Mouse (Mus musculus): ENCODE measurements around the gene Ccnt1. TPM values are rescaled to one million over a fixed set of nuclear protein-coding genes. Genes with fewer than 3 reads are reported as not detected.

Gene Ccnt1
- polyA plus RNA-seq, 1 experiment from 2014 or later: 61.4 TPM

GRCm38 (mm10) chr15:98535921-98536320 lies 34.8 kb downstream of the Ccnt1 start:
- H3K4me2 ChIP-seq (ENCODE audit: low read depth, low read length): no peak overlapping the region
- DNase-seq (ENCODE audit: low spot score) (no peak), ATAC-seq (replicated peaks; ENCODE audit: insufficient number of reproducible peaks, low FRiP score, low TSS enrichment, low read depth) (no peak)
- H3K27me3 ChIP-seq (ENCODE audit: control insufficient read depth, insufficient read depth, low read length): no peaks in the 10 kb centered on the region
- no peak overlapping the region for H3K4me3 ChIP-seq (ENCODE audit: low read depth, low read length)
- no peak overlapping the region for H3K27ac ChIP-seq (replicated peaks; ENCODE audit: low read depth, low read length)
- H3K9me3 ChIP-seq (replicated peaks; ENCODE audit: control insufficient read depth, low read length): no peaks in the 10 kb centered on the region
- WGBS: 81% methylated on average over 4 of the region's 4 CpGs
- H3K36me3 ChIP-seq (replicated peaks; ENCODE audit: control insufficient read depth, insufficient read depth, low read depth, low read length): peaks cover 8% of the 10 kb centered on the region
- no peaks in the 10 kb centered on the region for H3K4me1 ChIP-seq (ENCODE audit: control insufficient read depth, insufficient read depth, low read length)
- no peak overlapping the region for H3K9ac ChIP-seq (replicated peaks; ENCODE audit: low read length)

DNA sequence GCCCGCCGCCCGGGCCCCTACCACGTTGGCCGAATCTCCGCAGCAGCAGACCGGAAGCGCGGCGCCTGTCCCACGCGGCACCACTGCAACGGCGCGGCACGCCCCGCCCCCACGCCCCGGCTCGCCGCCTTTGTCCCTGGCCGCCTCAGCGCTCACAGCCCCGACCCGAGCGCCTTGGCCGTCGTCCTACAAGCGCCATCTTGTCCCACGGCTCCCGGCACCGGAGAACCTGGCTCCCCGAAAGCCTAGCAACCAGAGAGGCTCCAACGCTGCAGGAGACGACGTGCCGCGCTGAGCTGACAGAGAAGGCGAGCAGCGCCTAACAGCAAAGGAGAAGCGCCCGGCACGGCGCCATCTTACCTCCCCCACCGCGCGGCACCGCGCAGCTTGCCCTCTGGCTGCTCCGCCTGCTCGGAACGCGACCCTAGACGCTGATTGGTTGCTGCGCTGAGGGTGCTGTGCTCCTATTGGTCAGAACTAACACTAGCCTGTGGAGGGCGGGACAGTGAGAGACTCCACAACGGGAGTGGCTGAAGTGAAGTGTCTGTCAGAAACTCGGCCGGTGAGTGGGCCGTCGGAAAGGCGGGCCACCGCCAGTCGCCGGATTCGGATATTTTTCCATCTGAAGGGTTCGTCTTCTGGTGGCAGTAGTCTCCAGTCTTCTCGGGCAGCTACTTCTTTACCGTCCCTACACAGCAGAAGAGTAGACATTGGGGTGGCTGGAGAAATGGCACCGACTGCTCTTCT lies 36.7 kb downstream of the Ccnt1 start, which contains the start of gene Kansl2:
Gene Kansl2, minus strand, starts transcription at position 384 of the 747 bp plus-strand sequence.
- DNase-seq (ENCODE audit: low spot score): peak; percentile 99
- Histone ChIP-seq H3K4me2 (ENCODE audit: low read depth, low read length) (peak within 1 kb of the TSS; percentile 61), H3K36me3 (replicated peaks; ENCODE audit: control insufficient read depth, insufficient read depth, low read depth, low read length) (peaks cover 9% of the 10 kb centered on the region), H3K27me3 (ENCODE audit: control insufficient read depth, insufficient read depth, low read length) (no peaks in the 10 kb centered on the region), H3K9me3 (replicated peaks; ENCODE audit: control insufficient read depth, low read length) (no peaks in the 10 kb centered on the region), H3K9ac (replicated peaks; ENCODE audit: low read length) (peak within 1 kb of the TSS; percentile 96), H3K4me3 (ENCODE audit: low read depth, low read length) (peak within 1 kb of the TSS; percentile 81), H3K4me1 (ENCODE audit: control insufficient read depth, insufficient read depth, low read length) (no peaks in the 10 kb centered on the region), H3K27ac (replicated peaks; ENCODE audit: low read depth, low read length) (peak within 1 kb of the TSS; percentile 94)
- peak; percentile 100 for ATAC-seq (replicated peaks; ENCODE audit: insufficient number of reproducible peaks, low FRiP score, low TSS enrichment, low read depth)
- WGBS: under 1% methylated on average over 67 of the region's 70 CpGs

- DNase-seq (ENCODE audit: low spot score): no peak
- no peaks in the 10 kb centered on the region for H3K4me1 ChIP-seq (ENCODE audit: control insufficient read depth, insufficient read depth, low read length)
- H3K9ac ChIP-seq (replicated peaks; ENCODE audit: low read length): peak overlapping the region; percentile 96
- H3K4me3 ChIP-seq (ENCODE audit: low read depth, low read length): peak overlapping the region; percentile 81
- no peak for ATAC-seq (replicated peaks; ENCODE audit: insufficient number of reproducible peaks, low FRiP score, low TSS enrichment, low read depth)
- 0 out of 2 replicates have a peak overlapping the region, but pooled peaks have one; percentile 10 for H3K27ac ChIP-seq (replicated peaks; ENCODE audit: low read depth, low read length)
- H3K27me3 ChIP-seq (ENCODE audit: control insufficient read depth, insufficient read depth, low read length): no peaks in the 10 kb centered on the region
- H3K4me2 ChIP-seq (ENCODE audit: low read depth, low read length): peak overlapping the region; percentile 61
- no peaks in the 10 kb centered on the region for H3K9me3 ChIP-seq (replicated peaks; ENCODE audit: control insufficient read depth, low read length)
- under 1% methylated on average over 18 of the region's 18 CpGs for WGBS
- H3K36me3 ChIP-seq (replicated peaks; ENCODE audit: control insufficient read depth, insufficient read depth, low read depth, low read length): peaks cover 5% of the 10 kb centered on the region
Observed at GRCm38 (mm10) chr15:98533035-98533531, 37.6 kb downstream of the Ccnt1 start.

- Histone ChIP-seq H3K9ac (replicated peaks; ENCODE audit: low read length) (peak overlapping the region; percentile 96), H3K4me1 (ENCODE audit: control insufficient read depth, insufficient read depth, low read length) (no peaks in the 10 kb centered on the region), H3K4me2 (ENCODE audit: low read depth, low read length) (peak overlapping the region; percentile 61), H3K36me3 (replicated peaks; ENCODE audit: control insufficient read depth, insufficient read depth, low read depth, low read length) (peaks cover 12% of the 10 kb centered on the region), H3K27me3 (ENCODE audit: control insufficient read depth, insufficient read depth, low read length) (no peaks in the 10 kb centered on the region), H3K9me3 (replicated peaks; ENCODE audit: control insufficient read depth, low read length) (no peaks in the 10 kb centered on the region), H3K4me3 (ENCODE audit: low read depth, low read length) (peak overlapping the region; percentile 81), H3K27ac (replicated peaks; ENCODE audit: low read depth, low read length) (no peak overlapping the region)
- DNase-seq (ENCODE audit: low spot score) (peak; percentile 24), ATAC-seq (replicated peaks; ENCODE audit: insufficient number of reproducible peaks, low FRiP score, low TSS enrichment, low read depth) (no peak)
- 39% methylated on average over 5 of the region's 5 CpGs for WGBS
Observed at GRCm38 (mm10) chr15:98532281-98532680, 38.4 kb downstream of the Ccnt1 start.

DNA sequence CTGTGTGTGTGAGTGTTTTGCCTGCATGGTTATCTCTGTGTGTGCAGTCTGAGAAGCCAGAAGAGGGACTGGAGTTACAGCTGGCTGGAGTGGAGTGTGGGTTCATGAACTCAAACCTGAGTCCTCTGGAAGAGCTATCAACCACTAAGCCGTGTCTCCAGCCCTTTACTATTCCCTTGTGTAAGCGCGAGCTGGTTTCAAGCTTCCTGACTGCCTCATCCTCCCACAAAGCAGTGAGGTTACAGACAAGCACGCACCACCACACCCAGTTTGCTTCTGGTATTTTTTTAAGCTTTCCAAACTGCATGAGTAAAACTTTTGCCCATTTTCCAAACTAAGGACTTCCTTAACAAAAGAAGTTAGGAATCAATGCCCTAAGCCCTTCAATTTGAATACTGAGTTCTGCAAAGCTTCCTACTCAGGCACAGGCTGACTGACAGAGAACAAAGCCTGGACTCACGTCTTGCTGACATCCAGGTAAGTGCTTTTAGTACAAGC lies 42.6 kb downstream of the Ccnt1 start:
- Histone ChIP-seq H3K9me3 (replicated peaks; ENCODE audit: control insufficient read depth, low read length) (no peaks in the 10 kb centered on the region), H3K27me3 (ENCODE audit: control insufficient read depth, insufficient read depth, low read length) (no peaks in the 10 kb centered on the region), H3K4me3 (ENCODE audit: low read depth, low read length) (no peak overlapping the region), H3K27ac (replicated peaks; ENCODE audit: low read depth, low read length) (no peak overlapping the region), H3K36me3 (replicated peaks; ENCODE audit: control insufficient read depth, insufficient read depth, low read depth, low read length) (peaks cover 20% of the 10 kb centered on the region), H3K4me2 (ENCODE audit: low read depth, low read length) (no peak overlapping the region), H3K4me1 (ENCODE audit: control insufficient read depth, insufficient read depth, low read length) (no peaks in the 10 kb centered on the region), H3K9ac (replicated peaks; ENCODE audit: low read length) (no peak overlapping the region)
- ATAC-seq (replicated peaks; ENCODE audit: insufficient number of reproducible peaks, low FRiP score, low TSS enrichment, low read depth) (no peak), DNase-seq (ENCODE audit: low spot score) (no peak)
- 87% methylated on average over 5 of the region's 5 CpGs for WGBS

DNA sequence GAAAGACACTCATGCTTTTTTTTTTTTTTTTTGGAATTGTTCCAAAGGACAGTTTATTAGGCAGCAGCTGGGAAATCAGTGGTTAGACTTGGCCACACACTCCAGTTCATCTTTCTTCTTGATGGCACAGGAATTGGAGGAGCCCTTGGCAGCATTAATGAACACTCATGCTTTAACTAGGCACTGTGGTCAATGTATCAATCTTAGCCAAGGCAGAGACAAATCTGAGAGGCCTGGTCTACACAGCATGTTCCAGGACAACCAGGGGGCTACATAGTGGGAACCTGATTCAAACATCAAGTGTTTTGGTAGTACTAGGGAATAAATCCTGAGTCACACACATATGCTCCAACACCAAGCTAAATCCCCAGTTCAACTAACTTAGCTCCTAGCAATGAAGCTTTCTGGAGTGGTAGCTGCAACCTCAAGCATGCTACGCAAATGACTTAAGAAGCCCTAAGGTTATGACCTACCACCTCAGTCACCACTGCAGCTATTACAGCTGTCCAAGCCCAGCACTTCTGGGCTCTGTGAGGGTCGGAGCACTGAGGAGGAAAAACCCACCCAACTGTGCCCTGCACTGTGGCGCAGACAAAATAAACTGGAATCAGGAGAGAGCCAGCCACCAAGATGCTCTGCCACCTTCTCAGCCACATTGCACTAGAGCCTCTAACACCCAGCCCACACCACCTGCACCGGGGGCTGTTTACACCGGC lies 43.5 kb downstream of the Ccnt1 start:
- H3K4me3 ChIP-seq (ENCODE audit: low read depth, low read length): no peak overlapping the region
- 95% methylated on average over 5 of the region's 5 CpGs for WGBS
- no peak for ATAC-seq (replicated peaks; ENCODE audit: insufficient number of reproducible peaks, low FRiP score, low TSS enrichment, low read depth)
- no peaks in the 10 kb centered on the region for H3K4me1 ChIP-seq (ENCODE audit: control insufficient read depth, insufficient read depth, low read length)
- no peaks in the 10 kb centered on the region for H3K9me3 ChIP-seq (replicated peaks; ENCODE audit: control insufficient read depth, low read length)
- no peak for DNase-seq (ENCODE audit: low spot score)
- no peak overlapping the region for H3K9ac ChIP-seq (replicated peaks; ENCODE audit: low read length)
- no peaks in the 10 kb centered on the region for H3K27me3 ChIP-seq (ENCODE audit: control insufficient read depth, insufficient read depth, low read length)
- no peak overlapping the region for H3K27ac ChIP-seq (replicated peaks; ENCODE audit: low read depth, low read length)
- no peak overlapping the region for H3K4me2 ChIP-seq (ENCODE audit: low read depth, low read length)
- H3K36me3 ChIP-seq (replicated peaks; ENCODE audit: control insufficient read depth, insufficient read depth, low read depth, low read length): peaks cover 28% of the 10 kb centered on the region

DNA sequence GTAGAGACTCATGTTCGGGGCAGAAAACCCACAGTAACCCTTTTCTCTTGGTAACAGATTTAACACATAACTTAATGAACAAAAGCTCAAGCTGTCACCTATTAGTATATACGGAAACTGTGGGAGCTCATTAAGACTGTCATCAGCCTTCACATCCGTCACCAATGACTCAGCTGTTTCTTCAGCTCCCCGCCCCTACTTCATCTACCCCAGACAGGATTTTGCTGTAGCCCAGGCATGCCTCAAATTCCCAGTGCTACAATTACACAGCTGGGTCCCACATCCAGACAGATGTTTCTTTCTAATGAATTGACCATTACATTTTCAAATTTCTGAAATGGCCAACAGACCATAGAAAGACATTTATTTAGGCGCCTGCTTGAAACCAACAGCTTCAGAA lies 44.7 kb downstream of the Ccnt1 start:
- 77% methylated on average over 5 of the region's 5 CpGs for WGBS

DNA sequence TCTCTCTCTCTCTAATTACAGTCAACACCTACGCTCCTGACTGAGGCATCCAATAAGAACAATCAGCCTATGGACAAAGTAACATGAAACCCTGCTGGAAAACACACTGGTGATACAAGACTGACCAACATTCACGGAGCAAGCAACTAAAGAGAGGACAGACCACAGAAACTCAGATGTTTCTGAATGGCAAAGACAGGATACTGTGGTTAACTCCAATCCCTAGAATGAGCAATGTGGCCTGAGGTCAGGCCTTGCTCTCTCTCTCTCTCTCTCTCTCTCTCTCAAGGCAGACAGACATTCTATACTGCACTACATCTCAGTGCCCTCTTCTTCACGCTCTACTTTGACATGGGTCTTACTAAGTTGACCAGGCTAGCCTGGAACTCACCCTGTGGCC lies 49.5 kb downstream of the Ccnt1 start:
- DNase-seq (ENCODE audit: low spot score) (no peak), ATAC-seq (replicated peaks; ENCODE audit: insufficient number of reproducible peaks, low FRiP score, low TSS enrichment, low read depth) (no peak)
- Histone ChIP-seq H3K4me1 (ENCODE audit: control insufficient read depth, insufficient read depth, low read length) (no peaks in the 10 kb centered on the region), H3K9me3 (replicated peaks; ENCODE audit: control insufficient read depth, low read length) (no peaks in the 10 kb centered on the region), H3K27me3 (ENCODE audit: control insufficient read depth, insufficient read depth, low read length) (no peaks in the 10 kb centered on the region), H3K36me3 (replicated peaks; ENCODE audit: control insufficient read depth, insufficient read depth, low read depth, low read length) (peaks cover 33% of the 10 kb centered on the region), H3K27ac (replicated peaks; ENCODE audit: low read depth, low read length) (no peak overlapping the region), H3K4me2 (ENCODE audit: low read depth, low read length) (no peak overlapping the region), H3K9ac (replicated peaks; ENCODE audit: low read length) (no peak overlapping the region), H3K4me3 (ENCODE audit: low read depth, low read length) (no peak overlapping the region)
- WGBS: 90% methylated on average over 3 of the region's 3 CpGs

More for the DNA sequence above, 44.7 kb downstream of the Ccnt1 start:
- H3K27ac ChIP-seq (replicated peaks; ENCODE audit: low read depth, low read length): no peak overlapping the region
- H3K36me3 ChIP-seq (replicated peaks; ENCODE audit: control insufficient read depth, insufficient read depth, low read depth, low read length): peaks cover 31% of the 10 kb centered on the region
- no peak for ATAC-seq (replicated peaks; ENCODE audit: insufficient number of reproducible peaks, low FRiP score, low TSS enrichment, low read depth)
- no peak overlapping the region for H3K9ac ChIP-seq (replicated peaks; ENCODE audit: low read length)
- H3K4me1 ChIP-seq (ENCODE audit: control insufficient read depth, insufficient read depth, low read length): no peaks in the 10 kb centered on the region
- no peaks in the 10 kb centered on the region for H3K27me3 ChIP-seq (ENCODE audit: control insufficient read depth, insufficient read depth, low read length)
- H3K4me2 ChIP-seq (ENCODE audit: low read depth, low read length): no peak overlapping the region
- no peak overlapping the region for H3K4me3 ChIP-seq (ENCODE audit: low read depth, low read length)
- DNase-seq (ENCODE audit: low spot score): no peak
- H3K9me3 ChIP-seq (replicated peaks; ENCODE audit: control insufficient read depth, low read length): no peaks in the 10 kb centered on the region
